ENCODE assay signal across 9 mouse cellular contexts in genomic region chr8:11035628-11036416, GRCm38 (mm10). TPM values are rescaled to one million over a fixed set of nuclear protein-coding genes. Genes with fewer than 3 reads are reported as not detected.
DNase-seq lines count a peak whose midpoint lies in the region; ATAC-seq lines count a peak whose summit lies in the region.
"Had no signal": no experiment of that assay in that cellular context is flagged by ENCODE, and none has a peak within 500 bp of the region (broad histone marks: within the 10 kb centered on the region; RNA-seq: fewer than 3 reads in every experiment).

No protein-coding gene starts in this region.

- peak; percentile 24 for DNase-seq in embryo, embryonic 10 days (ENCODE audit: low spot score)
- DNase-seq in embryo, embryonic 9.5 days (ENCODE audit: extremely low spot score): no peak
- DNase-seq in ZHBTc4 (ENCODE audit: low read depth, low spot score): peak; percentile 10
- DNase-seq in mesoderm, embryonic 11.5 days (ENCODE audit: low read depth, low spot score): peak; percentile 41
- DNase-seq in left cerebral cortex, postnatal 4 days: no peak
- DNase-seq in cerebellum, postnatal 14 days: no peak
- DNase-seq in spleen, adult 18-20 months: no peak

- H3K9ac ChIP-seq in hindbrain, embryonic 12.5 days: 0 out of 2 replicates have a peak overlapping the region, but pooled peaks have one; percentile 18

- no peaks in the 10 kb centered on the region for H3K9me3 ChIP-seq in hindbrain, embryonic 12.5 days (replicated peaks)

- no peaks in the 10 kb centered on the region for H3K27me3 ChIP-seq in hindbrain, embryonic 12.5 days

- intact Hi-C loops in left cerebral cortex, postnatal 4 days (cut with DNase I): no loop called here

- no peaks in the 10 kb centered on the region for H3K36me3 ChIP-seq in hindbrain, embryonic 12.5 days

- H3K27ac ChIP-seq in hindbrain, embryonic 12.5 days: peak overlapping the region; percentile 41; the same call in 1 of the 2 replicates

- H3K4me2 ChIP-seq in hindbrain, embryonic 12.5 days (replicated peaks): peak overlapping the region; percentile 37

- no peak overlapping the region for H3K4me3 ChIP-seq in hindbrain, embryonic 12.5 days
- H3K4me3 ChIP-seq: myocyte had no signal

- WGBS in hindbrain, embryonic 12.5 days: 17% methylated on average over 19 of the region's 19 CpGs

- H3K4me1 ChIP-seq in hindbrain, embryonic 12.5 days: peaks cover 12% of the 10 kb centered on the region

- ATAC-seq in hindbrain, embryonic 12.5 days (ENCODE audit: low FRiP score): peak; percentile 75

RNA-seq across cellular contexts. Expression of gene Irs2, which starts 27.6 kb away (rescaled TPM):
- 9.8 and 10.4 TPM in 2 replicates for polyA plus RNA-seq in hindbrain, embryonic 12.5 days (2016; fragmentation: Nextera tagmentation; extraction: Ambion mirVana)
- 10 to 100 TPM; 35.8 to 37.0 TPM for total RNA-seq in left cerebral cortex, postnatal 4 days (2021)

Comparison
In these comparisons a context has a peak if more than half of its experiments do, and no peak if none do; other contexts are left out.
1. DNase-seq: peak in embryo, embryonic 10 days (single experiment), ZHBTc4 (single experiment) and mesoderm, embryonic 11.5 days (single experiment); none in embryo, embryonic 9.5 days (single experiment), left cerebral cortex, postnatal 4 days (single experiment), cerebellum, postnatal 14 days (0 of 2) and spleen, adult 18-20 months (0 of 2).